Mouse (Mus musculus): ENCODE results near the gene Kbtbd7.

- TF ChIP-seq CTCF (IDR thresholded peaks at IDR 0.05; ENCODE audit: insufficient read depth, low read depth, low read length) (no peak), POLR2A (IDR thresholded peaks at IDR 0.05; ENCODE audit: insufficient read depth, low read depth, low read length) (no peak)
Observed at GRCm38 (mm10) chr14:79413121-79413520, 13.2 kb upstream of the Kbtbd7 start.

All from olfactory bulb, adult 2 months (tissue).